Mouse (Mus musculus) liver, adult (tissue): Measurements from ENCODE around the gene Id4.

Experiments
- GATA4 ChIP-seq: IDR thresholded peaks from 2 replicates; pipeline ENCODE4 v1.6.1; 2014; ENCODE audit warnings: mild to moderate bottlenecking, low read length; ENCODE audit not compliant: insufficient replicate concordance

Id4 gene

GRCm38 (mm10) chr13:48274107-48274506, 13.1 kb downstream of the Id4 start:
- no peak for TF ChIP-seq GATA4

GRCm38 (mm10) chr13:48276981-48277380, 16.0 kb downstream of the Id4 start:
- TF ChIP-seq GATA4: no peak

GRCm38 (mm10) chr13:48284426-48284825, 23.4 kb downstream of the Id4 start:
- TF ChIP-seq GATA4: no peak

GRCm38 (mm10) chr13:48284918-48285693, 24.1 kb downstream of the Id4 start:
- no peak for TF ChIP-seq GATA4

- no peak for TF ChIP-seq GATA4
These were observed 29.4 kb downstream of the Id4 start for GRCm38 (mm10) chr13:48290427-48290826.

- no peak for TF ChIP-seq GATA4
These were observed 53.5 kb downstream of the Id4 start for GRCm38 (mm10) chr13:48314500-48314899.
